Mouse (Mus musculus): ENCODE results near the gene Abca5. TPM values are rescaled to one million over a fixed set of nuclear protein-coding genes. Genes with fewer than 3 reads are reported as not detected.

Abca5 gene
- total RNA-seq, 2 experiments from 2014 or later: 9.8 to 12.3 TPM

Other genes with a start within 250 kb of the Abca5 start
- gene Abca8a, start 241.7 kb downstream of the Abca5 start, total RNA-seq (2021): 10 to 100 TPM; 47.2 to 48.5 TPM
- gene Abca9, start 169.5 kb downstream of the Abca5 start, total RNA-seq (2021): 10 to 100 TPM; 15.6 to 17.0 TPM
- 1 to 10 TPM; 6.9 to 7.7 TPM for gene Abca6, start 85.9 kb downstream of the Abca5 start, total RNA-seq (2021)
- gene Map2k6, start 61.4 kb upstream of the Abca5 start, total RNA-seq (2021): 10 to 100 TPM in 1 of 2 experiments, 1 to 10 TPM in 1; 7.7 to 11.7 TPM

Data from heart, postnatal 10 days (tissue).